Mouse (Mus musculus) embryonic fibroblast, embryonic 13.5 days (primary cell): Measurements from ENCODE around the gene Twsg1.

ENCODE experiments used
- CTCF ChIP-seq: IDR thresholded peaks from 2 replicates; pipeline ENCODE4 v1.5.1; 2011; ENCODE audit warnings: mild to moderate bottlenecking, control low read depth, low read length, moderate library complexity, borderline replicate concordance; ENCODE audit not compliant: insufficient read depth
- POLR2A ChIP-seq: IDR thresholded peaks from 2 replicates; pipeline ENCODE4 v1.6.1; 2011; ENCODE audit warnings: low read depth, mild to moderate bottlenecking, control low read depth, low read length, moderate library complexity

- TF ChIP-seq CTCF = no peak
- no peak for TF ChIP-seq POLR2A
Measured at GRCm38 (mm10) chr17:65921975-65922374, 29.1 kb downstream of the Twsg1 start.
